ENCODE assay signal across 8 mouse cellular contexts in genomic region chr12:8673974-8674306, GRCm38 (mm10). TPM values are rescaled to one million over a fixed set of nuclear protein-coding genes. Genes with fewer than 3 reads are reported as not detected.
DNase-seq lines count a peak whose midpoint lies in the region; ATAC-seq and TF ChIP-seq lines count a peak whose summit lies in the region.

Gene Pum2, plus strand, starts transcription at chr12:8674134.

- POLR2A ChIA-PET in Patski (lab: Charles Lee), result no interaction called here

- peaks cover 22% of the 10 kb centered on the region for H3K4me1 ChIP-seq in hindbrain, embryonic 14.5 days (replicated peaks; ENCODE audit: control insufficient read depth, insufficient read depth, low read length)

- H3K4me3 ChIP-seq in hindbrain, embryonic 14.5 days (replicated peaks; ENCODE audit: low read length), result peak within 1 kb of the TSS; percentile 79

- in situ Hi-C loops in Patski (cut with MboI; ENCODE audit: low pct_unique_long_range_greater_than_20kb), result no loop called here

- peak within 1 kb of the TSS; percentile 97 for H3K27ac ChIP-seq in hindbrain, embryonic 14.5 days

- TF ChIP-seq CTCF in Patski (IDR thresholded peaks at IDR 0.05), result no peak

- no peaks in the 10 kb centered on the region for H3K36me3 ChIP-seq in hindbrain, embryonic 14.5 days (replicated peaks; ENCODE audit: control insufficient read depth, insufficient read depth)

- WGBS in hindbrain, embryonic 14.5 days, result under 1% methylated on average over 25 of the region's 41 CpGs

- H3K9ac ChIP-seq in hindbrain, embryonic 14.5 days, result peak within 1 kb of the TSS; percentile 94

- H3K27me3 ChIP-seq in Patski, result no peaks in the 10 kb centered on the region
- H3K27me3 ChIP-seq in hindbrain, embryonic 14.5 days (ENCODE audit: control insufficient read depth, insufficient read depth, low read length), result no peaks in the 10 kb centered on the region

- ATAC-seq in Patski, result peak; percentile 98
- peak; percentile 96 for ATAC-seq in hindbrain, embryonic 14.5 days (ENCODE audit: low FRiP score)

- CTCF ChIA-PET in Patski (lab: Charles Lee), result no interaction called here

- H3K4me2 ChIP-seq in hindbrain, embryonic 14.5 days (replicated peaks), result peak within 1 kb of the TSS; percentile 93

- H3K9me3 ChIP-seq in hindbrain, embryonic 14.5 days (ENCODE audit: control insufficient read depth, low read length), result no peaks in the 10 kb centered on the region

- DNase-seq in Patski (ENCODE audit: low read depth, low spot score), result no peak
- peak; percentile 95 to 97 for DNase-seq in cerebellum, postnatal 14 days
- peak; percentile 83 for DNase-seq in frontal cortex, postnatal 25 days (ENCODE audit: low spot score in 2 of 2)
- peak; percentile 96 for DNase-seq in hindbrain, embryonic 14.5 days (ENCODE audit: low spot score)
- DNase-seq in layer of hippocampus, postnatal 36 days, result peak; percentile 90 to 92
- peak; percentile 93 for DNase-seq in lung, postnatal 36 days
- peak; percentile 97 for DNase-seq in retina, postnatal 1 day
- DNase-seq in urinary bladder, adult 18-20 months (ENCODE audit: low spot score in 2 of 2), result peak; percentile 89 to 90

RNA-seq across cellular contexts. Expression of gene Pum2, which starts in this region (rescaled TPM):
- polyA plus RNA-seq in Patski (2021), result 107 TPM
- 64.9 and 68.6 TPM in 2 replicates for polyA plus RNA-seq in hindbrain, embryonic 14.5 days (2014; fragmentation: Nextera tagmentation; extraction: Ambion mirVana)
- total RNA-seq in layer of hippocampus, postnatal 36 days (2021), result 100 to 1,000 TPM; 194 to 203 TPM
